Mouse (Mus musculus) embryonic fibroblast, embryonic 13.5 days (primary cell): Measurements from ENCODE around the gene Ints13.

ENCODE experiments used
- CTCF ChIP-seq: IDR thresholded peaks from 2 replicates; pipeline ENCODE4 v1.5.1; 2011; ENCODE audit warnings: mild to moderate bottlenecking, control low read depth, low read length, moderate library complexity, borderline replicate concordance; ENCODE audit not compliant: insufficient read depth
- POLR2A ChIP-seq: IDR thresholded peaks from 2 replicates; pipeline ENCODE4 v1.6.1; 2011; ENCODE audit warnings: low read depth, mild to moderate bottlenecking, control low read depth, low read length, moderate library complexity

- TF ChIP-seq POLR2A (no peak), CTCF (no peak)
These were observed 33.0 kb downstream of the Ints13 start for GRCm38 (mm10) chr6:146544622-146545021.
